In the genomic region with DNA sequence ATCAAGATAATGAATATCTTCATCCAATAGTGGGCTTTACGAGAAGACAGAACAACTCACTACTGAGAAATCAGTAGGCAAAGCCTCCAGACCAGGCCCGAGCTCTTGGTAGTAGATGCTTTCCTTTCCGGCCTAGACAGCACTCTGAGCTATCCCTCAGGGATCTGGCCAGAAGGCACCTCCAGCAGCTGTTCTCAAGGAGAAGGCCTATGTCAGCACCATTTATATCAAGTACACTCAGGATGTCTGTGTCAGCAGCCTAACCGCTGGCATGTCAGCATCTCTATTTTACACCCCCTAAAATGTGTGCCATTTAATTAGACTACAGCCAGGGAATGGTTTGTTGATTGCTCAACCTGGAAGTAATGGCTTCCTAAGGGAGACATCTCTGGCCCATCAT, we compare ENCODE assay signal across 20 mouse cellular contexts.
A peak's percentile ranks its signal among the peaks of the same experiment; 100 is the strongest.
DNase-seq lines count a peak whose midpoint lies in the region; ATAC-seq and TF ChIP-seq lines count a peak whose summit lies in the region.
"Had no signal": no experiment of that assay in that cellular context is flagged by ENCODE, and none has a peak within 500 bp of the region (broad histone marks: within the 10 kb centered on the region; RNA-seq: fewer than 3 reads in every experiment).

No protein-coding gene starts in this region.

- H3K4me3 ChIP-seq in neural tube, embryonic 13.5 days, result no peak overlapping the region
- no peak overlapping the region for H3K4me3 ChIP-seq in neural tube, embryonic 14.5 days (ENCODE audit: low read depth, low read length)
- no peak overlapping the region for H3K4me3 ChIP-seq in lung, postnatal 0 days (ENCODE audit: low read depth, low read length)
- H3K4me3 ChIP-seq: embryonic facial prominence, embryonic 10.5 days; embryonic facial prominence, embryonic 12.5 days; forebrain, embryonic 13.5 days; forebrain, embryonic 15.5 days had no signal

- H3K4me2 ChIP-seq in neural tube, embryonic 13.5 days, result no peak overlapping the region
- H3K4me2 ChIP-seq in neural tube, embryonic 14.5 days (ENCODE audit: low read depth, low read length), result no peak overlapping the region
- no peak overlapping the region for H3K4me2 ChIP-seq in lung, postnatal 0 days (replicated peaks; ENCODE audit: low read depth, low read length)
- H3K4me2 ChIP-seq: embryonic facial prominence, embryonic 12.5 days; forebrain, embryonic 13.5 days; forebrain, embryonic 15.5 days had no signal

- H3K4me1 ChIP-seq in neural tube, embryonic 13.5 days (replicated peaks), result peaks cover 5% of the 10 kb centered on the region; the same call in 1 of the 2 replicates
- no peaks in the 10 kb centered on the region for H3K4me1 ChIP-seq in neural tube, embryonic 14.5 days (ENCODE audit: control insufficient read depth, insufficient read depth, low read length)
- H3K4me1 ChIP-seq in lung, postnatal 0 days (ENCODE audit: insufficient read depth, low read depth, low read length), result no peaks in the 10 kb centered on the region
- H3K4me1 ChIP-seq: embryonic facial prominence, embryonic 10.5 days; embryonic facial prominence, embryonic 12.5 days; forebrain, embryonic 13.5 days; forebrain, embryonic 15.5 days had no signal

- H3K9me3 ChIP-seq in neural tube, embryonic 13.5 days, result no peaks in the 10 kb centered on the region
- no peaks in the 10 kb centered on the region for H3K9me3 ChIP-seq in neural tube, embryonic 14.5 days (ENCODE audit: control insufficient read depth, low read length)
- H3K9me3 ChIP-seq in lung, postnatal 0 days (ENCODE audit: low read length), result no peaks in the 10 kb centered on the region
- H3K9me3 ChIP-seq: embryonic facial prominence, embryonic 10.5 days; embryonic facial prominence, embryonic 12.5 days; forebrain, embryonic 13.5 days; forebrain, embryonic 15.5 days had no signal

- no peak for TF ChIP-seq EP300 in lung, postnatal 0 days (IDR thresholded peaks at IDR 0.05)

- no peak for TF ChIP-seq CTCF in lung, postnatal 0 days (IDR thresholded peaks at IDR 0.05)

- WGBS in neural tube, embryonic 13.5 days, result 73% methylated on average over 4 of the region's 4 CpGs
- 72% methylated on average over 4 of the region's 4 CpGs for WGBS in neural tube, embryonic 14.5 days
- WGBS in lung, postnatal 0 days, result 91% methylated on average over 4 of the region's 4 CpGs

- no peak overlapping the region for H3K9ac ChIP-seq in neural tube, embryonic 13.5 days
- H3K9ac ChIP-seq in neural tube, embryonic 14.5 days (replicated peaks; ENCODE audit: low read depth, low read length), result no peak overlapping the region
- H3K9ac ChIP-seq in lung, postnatal 0 days (replicated peaks; ENCODE audit: low read depth), result no peak overlapping the region
- H3K9ac ChIP-seq: embryonic facial prominence, embryonic 12.5 days; forebrain, embryonic 13.5 days; forebrain, embryonic 15.5 days; forebrain, postnatal 0 days had no signal

- no peaks in the 10 kb centered on the region for H3K36me3 ChIP-seq in neural tube, embryonic 13.5 days
- no peaks in the 10 kb centered on the region for H3K36me3 ChIP-seq in neural tube, embryonic 14.5 days (ENCODE audit: control insufficient read depth, insufficient read depth, low read length)
- no peaks in the 10 kb centered on the region for H3K36me3 ChIP-seq in lung, postnatal 0 days (ENCODE audit: insufficient read depth, low read length)
- H3K36me3 ChIP-seq: embryonic facial prominence, embryonic 10.5 days; embryonic facial prominence, embryonic 12.5 days; forebrain, embryonic 15.5 days had no signal

- peak; percentile 50; the same call in 1 of the 2 replicates for ATAC-seq in neural tube, embryonic 13.5 days (ENCODE audit: low read depth)
- peak; percentile 54; the same call in 1 of the 2 replicates for ATAC-seq in neural tube, embryonic 14.5 days (ENCODE audit: low read depth)
- no peak for ATAC-seq in lung, postnatal 0 days
- ATAC-seq: activated CD4-positive, CD25-positive, alpha-beta regulatory T cell, adult 4 months; forebrain, embryonic 13.5 days; forebrain, embryonic 15.5 days; forebrain, postnatal 0 days; Patski had no signal

- no peak for DNase-seq in neural tube, embryonic 10.5 days (ENCODE audit: extremely low spot score, low spot score)
- DNase-seq in lung, postnatal 0 days (ENCODE audit: low spot score), result no peak
- DNase-seq in frontal cortex, adult 2 months (ENCODE audit: extremely low spot score in 1 of 2, low spot score in 1 of 2), result no peak
- DNase-seq: adrenal gland, adult 8-10 months; adrenal gland, postnatal 14 days; adrenal gland, postnatal 36 days; cerebellum, adult 11-12 months; cerebellum, adult 2 months; cerebellum, adult 9-10 months; cerebellum, postnatal 10 days; cerebellum, postnatal 25 days; forebrain, postnatal 0 days had no signal

- H3K27ac ChIP-seq in neural tube, embryonic 13.5 days (replicated peaks), result no peak overlapping the region
- no peak overlapping the region for H3K27ac ChIP-seq in neural tube, embryonic 14.5 days (ENCODE audit: low read depth, low read length)
- H3K27ac ChIP-seq in lung, postnatal 0 days (ENCODE audit: low read length), result no peak overlapping the region
- H3K27ac ChIP-seq: embryonic facial prominence, embryonic 10.5 days; embryonic facial prominence, embryonic 12.5 days; forebrain, embryonic 13.5 days; forebrain, embryonic 15.5 days had no signal

- H3K27me3 ChIP-seq in neural tube, embryonic 13.5 days, result no peaks in the 10 kb centered on the region
- no peaks in the 10 kb centered on the region for H3K27me3 ChIP-seq in neural tube, embryonic 14.5 days (ENCODE audit: control insufficient read depth, insufficient read depth, low read length)
- no peaks in the 10 kb centered on the region for H3K27me3 ChIP-seq in lung, postnatal 0 days (replicated peaks; ENCODE audit: insufficient read depth, low read length)
- H3K27me3 ChIP-seq: embryonic facial prominence, embryonic 12.5 days; forebrain, embryonic 13.5 days; forebrain, embryonic 15.5 days had no signal
